Mouse (Mus musculus): ENCODE results near the gene Tubgcp6.

Gene Tubgcp6

GRCm38 (mm10) chr15:89141905-89142304, 19.0 kb upstream of the Tubgcp6 start:
- no peak for DNase-seq (ENCODE audit: low read depth, low spot score)

GRCm38 (mm10) chr15:89141443-89141842, 18.5 kb upstream of the Tubgcp6 start:
- no peak for DNase-seq (ENCODE audit: low read depth, low spot score)

- DNase-seq (ENCODE audit: low read depth, low spot score) = peak; percentile 74
Measured at GRCm38 (mm10) chr15:89140659-89141252, 17.8 kb upstream of the Tubgcp6 start, which contains the start of gene Mapk12. Gene Mapk12 (minus strand): TSS chr15:89140703.

- DNase-seq (ENCODE audit: low read depth, low spot score) = no peak
Measured at GRCm38 (mm10) chr15:89140048-89140658, 17.2 kb upstream of the Tubgcp6 start.

GRCm38 (mm10) chr15:89138531-89138930, 15.6 kb upstream of the Tubgcp6 start:
- DNase-seq (ENCODE audit: low read depth, low spot score) = no peak

GRCm38 (mm10) chr15:89138046-89138405, 15.1 kb upstream of the Tubgcp6 start:
- DNase-seq (ENCODE audit: low read depth, low spot score) = no peak

- no peak for DNase-seq (ENCODE audit: low read depth, low spot score)
Measured at GRCm38 (mm10) chr15:89137378-89138045, 14.6 kb upstream of the Tubgcp6 start.

- DNase-seq (ENCODE audit: low read depth, low spot score) = no peak
Measured at GRCm38 (mm10) chr15:89136461-89137155, 13.7 kb upstream of the Tubgcp6 start.

- no peak for DNase-seq (ENCODE audit: low read depth, low spot score)
Measured at GRCm38 (mm10) chr15:89131316-89131715, 8.4 kb upstream of the Tubgcp6 start.

- no peak for DNase-seq (ENCODE audit: low read depth, low spot score)
Measured at GRCm38 (mm10) chr15:89130245-89130644, 7.3 kb upstream of the Tubgcp6 start.

GRCm38 (mm10) chr15:89128382-89129350, 5.8 kb upstream of the Tubgcp6 start, which contains the start of gene Hdac10:
Gene Hdac10 (minus strand): TSS chr15:89128700.
- peak; percentile 81 for DNase-seq (ENCODE audit: low read depth, low spot score)

GRCm38 (mm10) chr15:89127364-89127940, 4.5 kb upstream of the Tubgcp6 start:
- no peak for DNase-seq (ENCODE audit: low read depth, low spot score)

GRCm38 (mm10) chr15:89126622-89127021, 3.7 kb upstream of the Tubgcp6 start:
- DNase-seq (ENCODE audit: low read depth, low spot score) = no peak

GRCm38 (mm10) chr15:89125351-89125750, 2.4 kb upstream of the Tubgcp6 start:
- no peak for DNase-seq (ENCODE audit: low read depth, low spot score)

- no peak for DNase-seq (ENCODE audit: low read depth, low spot score)
Measured at GRCm38 (mm10) chr15:89124312-89124711, 1.4 kb upstream of the Tubgcp6 start.

- peak; percentile 64 for DNase-seq (ENCODE audit: low read depth, low spot score)
Measured at GRCm38 (mm10) chr15:89123595-89123994, 683 bp upstream of the Tubgcp6 start.

- DNase-seq (ENCODE audit: low read depth, low spot score) = no peak
Measured at GRCm38 (mm10) chr15:89118007-89118406, 4.9 kb downstream of the Tubgcp6 start.

- peak; percentile 61 for DNase-seq (ENCODE audit: low read depth, low spot score)
Measured at GRCm38 (mm10) chr15:89110147-89110546, 12.8 kb downstream of the Tubgcp6 start.

- no peak for DNase-seq (ENCODE audit: low read depth, low spot score)
Measured at GRCm38 (mm10) chr15:89106976-89107375, 15.9 kb downstream of the Tubgcp6 start.

GRCm38 (mm10) chr15:89106073-89106472, 16.8 kb downstream of the Tubgcp6 start:
- no peak for DNase-seq (ENCODE audit: low read depth, low spot score)

- no peak for DNase-seq (ENCODE audit: low read depth, low spot score)
Measured at GRCm38 (mm10) chr15:89104425-89104824, 18.5 kb downstream of the Tubgcp6 start.

All from ES-CJ7 (cell line).